Comparison of ENCODE assay signal across 9 mouse cellular contexts in the genomic region with DNA sequence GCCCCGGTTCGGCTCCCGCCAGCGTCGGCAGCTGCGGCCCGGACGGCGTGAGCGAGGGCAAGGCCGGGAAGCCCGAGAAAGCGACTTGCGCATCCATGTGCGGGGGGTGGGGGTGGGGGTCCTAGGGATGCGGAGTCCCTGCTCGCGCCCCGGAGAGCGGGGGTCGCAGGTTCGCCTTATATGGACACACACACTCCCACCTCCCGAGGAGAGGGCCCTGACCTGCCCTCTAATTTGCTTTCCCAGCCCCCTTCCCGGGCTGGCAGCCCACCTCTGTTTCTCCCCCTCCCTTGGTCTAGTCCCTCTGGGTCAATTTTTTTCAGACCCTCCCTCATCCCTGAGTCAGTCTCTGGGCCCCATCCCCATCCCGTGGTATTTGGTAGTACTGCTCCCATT. TPM values are rescaled to one million over a fixed set of nuclear protein-coding genes. Genes with fewer than 3 reads are reported as not detected.
DNase-seq lines count a peak whose midpoint lies in the region; ATAC-seq lines count a peak whose summit lies in the region.
"Had no signal": no experiment of that assay in that cellular context is flagged by ENCODE, and none has a peak within 500 bp of the region (broad histone marks: within the 10 kb centered on the region; RNA-seq: fewer than 3 reads in every experiment).

TSS of gene Foxe3 (minus strand) at position 97 of the 396 bp plus-strand sequence.

- peak within 1 kb of the TSS; percentile 52 for H3K4me3 ChIP-seq in kidney, embryonic 15.5 days (replicated peaks)
- H3K4me3 ChIP-seq in embryonic facial prominence, embryonic 11.5 days (ENCODE audit: low read depth, low read length), result peak within 1 kb of the TSS; percentile 41
- H3K4me3 ChIP-seq in hindbrain, embryonic 15.5 days, result peak within 1 kb of the TSS; percentile 39
- peak within 1 kb of the TSS; percentile 41 for H3K4me3 ChIP-seq in midbrain, embryonic 13.5 days (replicated peaks)

- no peak within 1 kb of the TSS for H3K27ac ChIP-seq in kidney, embryonic 15.5 days
- H3K27ac ChIP-seq in embryonic facial prominence, embryonic 11.5 days (replicated peaks; ENCODE audit: low read depth, low read length), result no peak within 1 kb of the TSS
- no peak within 1 kb of the TSS for H3K27ac ChIP-seq in hindbrain, embryonic 15.5 days (replicated peaks)
- no peak within 1 kb of the TSS for H3K27ac ChIP-seq in midbrain, embryonic 13.5 days

- 1% methylated on average over 23 of the region's 25 CpGs for WGBS in kidney, embryonic 15.5 days
- WGBS in embryonic facial prominence, embryonic 11.5 days, result under 1% methylated on average over 25 of the region's 25 CpGs
- under 1% methylated on average over 20 of the region's 25 CpGs for WGBS in hindbrain, embryonic 15.5 days
- under 1% methylated on average over 24 of the region's 25 CpGs for WGBS in midbrain, embryonic 13.5 days

- no peaks in the 10 kb centered on the region for H3K36me3 ChIP-seq in kidney, embryonic 15.5 days
- no peaks in the 10 kb centered on the region for H3K36me3 ChIP-seq in embryonic facial prominence, embryonic 11.5 days (replicated peaks; ENCODE audit: control insufficient read depth, insufficient read depth, low read depth, low read length)
- no peaks in the 10 kb centered on the region for H3K36me3 ChIP-seq in hindbrain, embryonic 15.5 days
- no peaks in the 10 kb centered on the region for H3K36me3 ChIP-seq in midbrain, embryonic 13.5 days

- H3K27me3 ChIP-seq in kidney, embryonic 15.5 days, result peaks cover 82% of the 10 kb centered on the region
- H3K27me3 ChIP-seq in embryonic facial prominence, embryonic 11.5 days (ENCODE audit: control insufficient read depth, insufficient read depth, low read length), result peaks cover 59% of the 10 kb centered on the region
- H3K27me3 ChIP-seq in hindbrain, embryonic 15.5 days, result peaks cover 87% of the 10 kb centered on the region
- peaks cover 82% of the 10 kb centered on the region for H3K27me3 ChIP-seq in midbrain, embryonic 13.5 days

- H3K4me2 ChIP-seq in kidney, embryonic 15.5 days, result peak within 1 kb of the TSS; percentile 91
- H3K4me2 ChIP-seq in embryonic facial prominence, embryonic 11.5 days (ENCODE audit: low read depth, low read length), result peak within 1 kb of the TSS; percentile 82
- peak within 1 kb of the TSS; percentile 66 for H3K4me2 ChIP-seq in hindbrain, embryonic 15.5 days
- H3K4me2 ChIP-seq in midbrain, embryonic 13.5 days (replicated peaks), result peak within 1 kb of the TSS; percentile 58

- H3K9me3 ChIP-seq in kidney, embryonic 15.5 days (replicated peaks), result no peaks in the 10 kb centered on the region
- no peaks in the 10 kb centered on the region for H3K9me3 ChIP-seq in embryonic facial prominence, embryonic 11.5 days (replicated peaks; ENCODE audit: control insufficient read depth, low read length)
- no peaks in the 10 kb centered on the region for H3K9me3 ChIP-seq in hindbrain, embryonic 15.5 days
- no peaks in the 10 kb centered on the region for H3K9me3 ChIP-seq in midbrain, embryonic 13.5 days

- peak within 1 kb of the TSS; percentile 48 for H3K9ac ChIP-seq in kidney, embryonic 15.5 days
- peak within 1 kb of the TSS; percentile 13; the same call in 1 of the 2 replicates for H3K9ac ChIP-seq in embryonic facial prominence, embryonic 11.5 days (replicated peaks; ENCODE audit: low read length)
- H3K9ac ChIP-seq in hindbrain, embryonic 15.5 days, result no peak within 1 kb of the TSS
- 0 out of 2 replicates have a peak within 1 kb of the TSS, but pooled peaks have one; percentile 6 for H3K9ac ChIP-seq in midbrain, embryonic 13.5 days (replicated peaks)

- no peak for ATAC-seq in kidney, embryonic 15.5 days (replicated peaks; ENCODE audit: low FRiP score)
- 0 out of 2 replicates have a peak, but pooled peaks have one; percentile 39 for ATAC-seq in embryonic facial prominence, embryonic 11.5 days (replicated peaks; ENCODE audit: insufficient number of reproducible peaks, low FRiP score, low TSS enrichment, low read depth)
- no peak for ATAC-seq in hindbrain, embryonic 15.5 days (ENCODE audit: low FRiP score, low read depth)
- peak; percentile 32 for ATAC-seq in midbrain, embryonic 13.5 days

- peaks cover 18% of the 10 kb centered on the region for H3K4me1 ChIP-seq in kidney, embryonic 15.5 days
- H3K4me1 ChIP-seq in embryonic facial prominence, embryonic 11.5 days (ENCODE audit: control insufficient read depth, insufficient read depth, low read length), result no peaks in the 10 kb centered on the region; the same call in none of the 2 replicates
- peaks cover 13% of the 10 kb centered on the region for H3K4me1 ChIP-seq in hindbrain, embryonic 15.5 days (replicated peaks)
- H3K4me1 ChIP-seq in midbrain, embryonic 13.5 days (replicated peaks), result peaks cover 13% of the 10 kb centered on the region

- DNase-seq in kidney, postnatal 36 days, result no peak
- DNase-seq in embryonic facial prominence, embryonic 11.5 days (ENCODE audit: low spot score), result no peak
- DNase-seq in right cerebral cortex, adult 2 months (ENCODE audit: low spot score in 2 of 2), result no peak
- DNase-seq in urinary bladder, postnatal 25 days (ENCODE audit: low spot score), result no peak
- DNase-seq in spleen, adult 12 weeks (ENCODE audit: low spot score), result no peak
- DNase-seq: kidney, adult 8-10 months had no signal

RNA-seq across cellular contexts. Expression of gene Foxe3, which starts in this region (rescaled TPM):
- not detected in 2 replicates for polyA plus RNA-seq in kidney, embryonic 15.5 days (2015; fragmentation: Nextera tagmentation; extraction: Ambion mirVana)
- polyA plus RNA-seq in embryonic facial prominence, embryonic 11.5 days (2014; fragmentation: Nextera tagmentation; extraction: Ambion mirVana), result 1.1 and 3.1 TPM in 2 replicates
- polyA plus RNA-seq in hindbrain, embryonic 15.5 days (2015; fragmentation: Nextera tagmentation; extraction: Ambion mirVana), result not detected in 2 replicates
- polyA plus RNA-seq in midbrain, embryonic 13.5 days (2015; fragmentation: Nextera tagmentation; extraction: Ambion mirVana), result not detected in 2 replicates

Comparison
In these comparisons a context has a peak if more than half of its experiments do, and no peak if none do; other contexts are left out.
1. Peak in ATAC-seq, H3K4me3 ChIP-seq, H3K9ac ChIP-seq and H3K4me2 ChIP-seq in midbrain, embryonic 13.5 days; RNA of the gene not detected or under 1 TPM.